Mouse (Mus musculus): ENCODE measurements around the gene Gabbr2.

DNA sequence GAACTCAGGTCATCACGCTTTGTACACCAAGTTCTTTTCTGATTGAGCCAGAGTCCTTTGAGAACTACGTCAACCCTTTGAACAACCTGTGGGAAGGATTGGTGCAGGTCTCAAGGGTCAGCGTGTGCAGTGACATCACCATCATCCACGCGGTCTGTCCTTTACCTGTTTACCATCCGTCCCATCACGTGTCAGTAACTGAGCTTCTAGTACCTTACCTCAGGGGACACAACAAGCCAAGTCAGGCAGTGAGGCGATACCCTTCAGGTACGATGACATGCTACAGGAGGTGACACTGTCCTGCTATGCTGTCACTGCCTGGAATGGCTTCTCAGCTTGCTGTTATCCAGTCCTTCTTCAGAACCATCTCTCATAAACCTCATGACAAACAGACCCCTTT is 330.2 kb downstream of the Gabbr2 start:
- no peak for TF ChIP-seq CTCF (IDR thresholded peaks at IDR 0.05; ENCODE audit: borderline replicate concordance, extremely low read depth, insufficient read depth, insufficient read length)
- no peak for TF ChIP-seq POLR2A (IDR thresholded peaks at IDR 0.05; ENCODE audit: borderline replicate concordance, extremely low read depth, insufficient read depth, insufficient read length, poor library complexity, severe bottlenecking)
